Mouse (Mus musculus): ENCODE results near the gene Icosl. TPM values are rescaled to one million over a fixed set of nuclear protein-coding genes. Genes with fewer than 3 reads are reported as not detected.
"Not testable (repeated sequence)": the region's sequence is repeated elsewhere in the genome, so short reads cannot be mapped to it uniquely, and the experiment has no call there.

The Icosl gene
- polyA plus RNA-seq, 1 experiment from 2014 or later = 0.94 TPM

GRCm38 (mm10) chr10:78095954-78096931 lies 27.1 kb downstream of the Icosl start:
- no peak for ATAC-seq
- Histone ChIP-seq H3K4me2 (ENCODE audit: low read length) (no peak overlapping the region), H3K4me3 (ENCODE audit: low read length) (no peak overlapping the region), H3K27ac (ENCODE audit: low read depth, low read length) (no peak overlapping the region), H3K4me1 (ENCODE audit: control insufficient read depth, insufficient read depth, low read depth, low read length) (peaks cover 1% of the 10 kb centered on the region; the same call in 1 of the 2 replicates), H3K36me3 (ENCODE audit: control insufficient read depth, insufficient read depth, low read length) (no peaks in the 10 kb centered on the region), H3K27me3 (replicated peaks; ENCODE audit: control insufficient read depth, insufficient read depth, low read length) (no peaks in the 10 kb centered on the region), H3K9ac (ENCODE audit: low read depth, low read length) (no peak overlapping the region), H3K9me3 (ENCODE audit: control insufficient read depth, low read length) (no peaks in the 10 kb centered on the region)
- 87% methylated on average over 5 of the region's 5 CpGs for WGBS

DNA sequence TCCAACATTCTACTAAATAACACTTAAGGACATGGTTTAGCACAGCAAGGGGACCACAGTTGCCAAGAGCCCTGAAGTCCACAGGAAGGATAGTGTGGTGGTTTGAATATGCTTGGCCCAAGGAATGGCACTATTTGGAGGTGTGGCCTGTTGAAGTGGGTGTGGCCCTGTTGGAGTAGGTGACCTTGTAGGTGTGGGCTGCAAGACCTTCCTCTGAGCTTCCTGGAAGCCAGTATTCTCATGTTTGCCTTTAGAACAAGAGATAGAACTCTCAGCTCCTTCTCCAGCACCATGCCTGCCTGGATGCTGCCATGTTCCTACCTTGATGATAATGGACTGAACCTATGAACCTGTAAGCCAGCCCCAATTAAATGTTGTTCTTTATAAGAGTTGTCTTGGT lies 30.8 kb downstream of the Icosl start:
- not testable (repeated sequence) for H3K27me3 ChIP-seq (replicated peaks; ENCODE audit: control insufficient read depth, insufficient read depth, low read length); H3K27ac ChIP-seq (ENCODE audit: low read depth, low read length); H3K9me3 ChIP-seq (ENCODE audit: control insufficient read depth, low read length); H3K4me3 ChIP-seq (ENCODE audit: low read length); H3K4me1 ChIP-seq (ENCODE audit: control insufficient read depth, insufficient read depth, low read depth, low read length); H3K36me3 ChIP-seq (ENCODE audit: control insufficient read depth, insufficient read depth, low read length); H3K4me2 ChIP-seq (ENCODE audit: low read length); H3K9ac ChIP-seq (ENCODE audit: low read depth, low read length); ATAC-seq

- no peaks in the 10 kb centered on the region for H3K36me3 ChIP-seq (ENCODE audit: control insufficient read depth, insufficient read depth, low read length)
- peak overlapping the region; percentile 22 for H3K4me3 ChIP-seq (ENCODE audit: low read length)
- H3K4me1 ChIP-seq (ENCODE audit: control insufficient read depth, insufficient read depth, low read depth, low read length) = peaks cover 6% of the 10 kb centered on the region; the same call in 1 of the 2 replicates
- peak overlapping the region; percentile 39; the same call in 1 of the 2 replicates for H3K9ac ChIP-seq (ENCODE audit: low read depth, low read length)
- H3K27me3 ChIP-seq (replicated peaks; ENCODE audit: control insufficient read depth, insufficient read depth, low read length) = no peaks in the 10 kb centered on the region
- peak overlapping the region; percentile 55 for H3K4me2 ChIP-seq (ENCODE audit: low read length)
- WGBS = 34% methylated on average over 16 of the region's 16 CpGs
- 0 out of 2 replicates have a peak overlapping the region, but pooled peaks have one; percentile 7 for H3K27ac ChIP-seq (ENCODE audit: low read depth, low read length)
- ATAC-seq = peak; percentile 90
- no peaks in the 10 kb centered on the region for H3K9me3 ChIP-seq (ENCODE audit: control insufficient read depth, low read length)
Measured at GRCm38 (mm10) chr10:78100989-78101780, 32.1 kb downstream of the Icosl start.

DNA sequence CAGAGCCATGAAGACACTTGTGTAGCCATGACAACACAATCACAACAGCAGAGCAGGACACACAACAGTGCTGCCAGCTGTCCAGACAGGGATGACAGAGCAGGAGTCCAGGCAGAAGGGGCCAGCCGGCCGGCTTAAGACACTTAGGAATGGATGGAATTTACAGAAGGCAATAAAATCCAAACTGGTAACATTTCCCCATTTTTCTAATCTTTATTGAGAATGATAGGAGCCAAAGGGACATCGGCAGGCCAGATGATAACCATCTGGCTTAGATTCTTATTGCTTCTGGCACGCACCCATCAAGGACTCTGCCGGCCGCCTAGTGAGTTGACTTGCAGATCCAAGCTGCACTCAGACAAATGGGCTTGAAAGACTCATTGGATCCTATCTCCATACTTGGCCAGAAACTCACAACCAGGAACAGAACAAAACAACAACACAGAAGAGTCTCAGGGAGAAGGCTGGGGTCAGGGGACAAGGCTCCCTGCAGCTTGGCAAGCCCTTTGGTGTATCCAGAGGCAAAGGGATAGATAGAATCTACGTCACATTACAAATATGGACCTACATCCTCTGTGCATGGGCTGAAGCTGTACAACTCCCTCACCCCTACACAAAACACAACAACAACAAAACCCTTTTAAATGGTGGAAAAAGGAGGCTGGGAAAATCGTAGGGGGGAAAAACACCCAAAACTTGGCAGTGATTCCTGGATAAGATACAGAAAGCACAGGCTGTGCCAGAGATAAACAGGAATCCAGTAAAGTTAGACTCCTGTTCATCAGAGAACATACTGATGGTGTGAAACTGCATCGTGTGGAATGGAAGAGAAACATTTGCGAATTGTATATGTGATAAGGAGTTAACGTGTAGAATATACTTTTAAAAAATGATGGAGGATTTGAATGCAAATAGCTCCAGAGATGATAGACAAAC lies 35.7 kb downstream of the Icosl start:
- WGBS = 68% methylated on average over 11 of the region's 11 CpGs
- H3K36me3 ChIP-seq (ENCODE audit: control insufficient read depth, insufficient read depth, low read length) = no peaks in the 10 kb centered on the region
- H3K4me3 ChIP-seq (ENCODE audit: low read length) = no peak overlapping the region
- H3K4me1 ChIP-seq (ENCODE audit: control insufficient read depth, insufficient read depth, low read depth, low read length) = peaks cover 6% of the 10 kb centered on the region; the same call in 1 of the 2 replicates
- ATAC-seq = 0 out of 2 replicates have a peak, but pooled peaks have one; percentile 48
- no peaks in the 10 kb centered on the region for H3K9me3 ChIP-seq (ENCODE audit: control insufficient read depth, low read length)
- no peak overlapping the region for H3K9ac ChIP-seq (ENCODE audit: low read depth, low read length)
- H3K4me2 ChIP-seq (ENCODE audit: low read length) = no peak overlapping the region
- peak overlapping the region; percentile 9 for H3K27ac ChIP-seq (ENCODE audit: low read depth, low read length)
- H3K27me3 ChIP-seq (replicated peaks; ENCODE audit: control insufficient read depth, insufficient read depth, low read length) = no peaks in the 10 kb centered on the region

DNA sequence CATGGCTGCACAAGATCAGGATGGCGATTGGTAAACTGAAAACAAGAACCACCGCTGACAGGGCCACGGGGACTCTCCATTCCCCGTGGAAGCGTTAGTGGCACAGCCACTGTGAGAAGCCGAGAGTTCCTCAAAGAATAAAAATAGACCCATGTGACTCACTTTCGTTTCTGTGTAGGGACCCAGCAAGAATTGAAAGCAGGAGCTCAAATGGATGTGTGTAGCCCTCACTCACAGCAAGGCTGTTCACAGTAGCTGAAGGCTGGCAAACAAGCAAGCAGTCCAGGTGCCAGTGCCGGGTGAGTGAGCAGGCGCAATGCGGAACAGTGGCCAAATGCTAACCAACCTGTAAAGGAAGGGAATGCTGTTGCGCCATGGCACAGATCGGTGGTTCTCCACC lies 36.4 kb downstream of the Icosl start:
- ATAC-seq = peak; percentile 51; the same call in 1 of the 2 replicates
- Histone ChIP-seq H3K27ac (ENCODE audit: low read depth, low read length) (peak overlapping the region; percentile 52; the same call in 1 of the 2 replicates), H3K4me1 (ENCODE audit: control insufficient read depth, insufficient read depth, low read depth, low read length) (peaks cover 6% of the 10 kb centered on the region; the same call in 1 of the 2 replicates)

GRCm38 (mm10) chr10:78114521-78115092 lies 45.5 kb downstream of the Icosl start:
- Histone ChIP-seq H3K27me3 (replicated peaks; ENCODE audit: control insufficient read depth, insufficient read depth, low read length) (no peaks in the 10 kb centered on the region), H3K4me2 (ENCODE audit: low read length) (no peak overlapping the region), H3K27ac (ENCODE audit: low read depth, low read length) (no peak overlapping the region), H3K4me1 (ENCODE audit: control insufficient read depth, insufficient read depth, low read depth, low read length) (no peaks in the 10 kb centered on the region), H3K4me3 (ENCODE audit: low read length) (no peak overlapping the region), H3K9me3 (ENCODE audit: control insufficient read depth, low read length) (no peaks in the 10 kb centered on the region), H3K36me3 (ENCODE audit: control insufficient read depth, insufficient read depth, low read length) (no peaks in the 10 kb centered on the region), H3K9ac (ENCODE audit: low read depth, low read length) (no peak overlapping the region)
- ATAC-seq = no peak
- 53% methylated on average over 4 of the region's 4 CpGs for WGBS

More for the DNA sequence above, 36.4 kb downstream of the Icosl start:
- no peak overlapping the region for H3K9ac ChIP-seq (ENCODE audit: low read depth, low read length)
- whole genome bisulfite sequencing = 79% methylated on average over 12 of the region's 12 CpGs
- no peaks in the 10 kb centered on the region for H3K36me3 ChIP-seq (ENCODE audit: control insufficient read depth, insufficient read depth, low read length)
- H3K4me3 ChIP-seq (ENCODE audit: low read length) = no peak overlapping the region
- H3K27me3 ChIP-seq (replicated peaks; ENCODE audit: control insufficient read depth, insufficient read depth, low read length) = no peaks in the 10 kb centered on the region
- no peak overlapping the region for H3K4me2 ChIP-seq (ENCODE audit: low read length)
- H3K9me3 ChIP-seq (ENCODE audit: control insufficient read depth, low read length) = no peaks in the 10 kb centered on the region

GRCm38 (mm10) chr10:78115153-78115552 lies 46.1 kb downstream of the Icosl start:
- Histone ChIP-seq H3K4me3 (ENCODE audit: low read length) (no peak overlapping the region), H3K9me3 (ENCODE audit: control insufficient read depth, low read length) (no peaks in the 10 kb centered on the region), H3K27me3 (replicated peaks; ENCODE audit: control insufficient read depth, insufficient read depth, low read length) (no peaks in the 10 kb centered on the region), H3K4me1 (ENCODE audit: control insufficient read depth, insufficient read depth, low read depth, low read length) (no peaks in the 10 kb centered on the region), H3K36me3 (ENCODE audit: control insufficient read depth, insufficient read depth, low read length) (no peaks in the 10 kb centered on the region), H3K9ac (ENCODE audit: low read depth, low read length) (no peak overlapping the region), H3K27ac (ENCODE audit: low read depth, low read length) (no peak overlapping the region), H3K4me2 (ENCODE audit: low read length) (no peak overlapping the region)
- 79% methylated on average over 2 of the region's 2 CpGs for WGBS
- no peak for ATAC-seq

DNA sequence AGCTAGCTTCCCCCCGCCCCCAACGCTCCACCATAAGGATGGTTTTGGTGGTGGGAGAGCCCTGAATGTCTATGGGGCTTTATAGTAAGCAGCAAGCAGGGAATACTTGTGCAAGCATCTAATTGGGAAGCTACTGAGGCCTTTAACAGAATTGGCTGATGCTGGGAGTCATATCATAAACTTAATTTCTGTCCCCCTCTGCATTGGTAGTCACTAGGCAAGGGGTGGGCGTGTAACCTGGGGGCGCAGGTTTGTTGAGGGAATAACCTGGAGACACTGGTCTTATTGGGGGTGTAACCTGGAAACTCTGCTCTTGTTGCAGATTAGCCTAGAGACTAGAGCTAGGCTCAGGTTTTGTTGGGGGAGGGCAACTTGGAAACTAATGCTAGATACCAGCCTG lies 50.3 kb downstream of the Icosl start:
- H3K27ac ChIP-seq (ENCODE audit: low read depth, low read length) = no peak overlapping the region

More for the DNA sequence above, 50.3 kb downstream of the Icosl start:
- H3K36me3 ChIP-seq (ENCODE audit: control insufficient read depth, insufficient read depth, low read length) = no peaks in the 10 kb centered on the region
- H3K4me2 ChIP-seq (ENCODE audit: low read length) = no peak overlapping the region
- H3K9me3 ChIP-seq (ENCODE audit: control insufficient read depth, low read length) = no peaks in the 10 kb centered on the region
- WGBS = 94% methylated on average over 4 of the region's 4 CpGs
- no peak for ATAC-seq
- no peak overlapping the region for H3K4me3 ChIP-seq (ENCODE audit: low read length)
- no peaks in the 10 kb centered on the region for H3K4me1 ChIP-seq (ENCODE audit: control insufficient read depth, insufficient read depth, low read depth, low read length)
- no peak overlapping the region for H3K9ac ChIP-seq (ENCODE audit: low read depth, low read length)
- no peaks in the 10 kb centered on the region for H3K27me3 ChIP-seq (replicated peaks; ENCODE audit: control insufficient read depth, insufficient read depth, low read length)
